Mouse (Mus musculus): Measurements from ENCODE around the gene Rnf135.

- no peak for TF ChIP-seq CHD2 (IDR thresholded peaks at IDR 0.05; ENCODE audit: low read length)
- no peak for TF ChIP-seq MAX (IDR thresholded peaks at IDR 0.05; ENCODE audit: low read length)
- no peak for TF ChIP-seq CTCF (IDR thresholded peaks at IDR 0.05 in 2 of 3, conservative IDR thresholded peaks at IDR 0.05 in 1 of 3; ENCODE audit: control insufficient read depth in 1 of 3, insufficient read depth in 1 of 3, low read depth in 2 of 3, low read length in 3 of 3, poor library complexity in 1 of 3, severe bottlenecking in 1 of 3)
- no peak for TF ChIP-seq POLR2A (IDR thresholded peaks at IDR 0.05; ENCODE audit: control insufficient read depth in 1 of 2, insufficient read depth in 1 of 2, low read depth in 1 of 2, low read length in 2 of 2, poor library complexity in 1 of 2)
- TF ChIP-seq MAZ (IDR thresholded peaks at IDR 0.05; ENCODE audit: low read depth, low read length): no peak
Measured at GRCm38 (mm10) chr11:80215291-80215690, 31.6 kb downstream of the Rnf135 start.
